Mouse (Mus musculus): ENCODE measurements around the gene Msmb. TPM values are rescaled to one million over a fixed set of nuclear protein-coding genes. Genes with fewer than 3 reads are reported as not detected.
"Not testable (repeated sequence)": the region's sequence is repeated elsewhere in the genome, so short reads cannot be mapped to it uniquely, and the experiment has no call there.

The Msmb gene
- total RNA-seq, 1 experiment from 2014 or later, result not detected

GRCm38 (mm10) chr14:32164173-32165051 lies 22.6 kb downstream of the Msmb start:
- no peak for ATAC-seq (replicated peaks in 1 of 2; ENCODE audit: insufficient read depth in 1 of 2, low FRiP score in 2 of 2, low TSS enrichment in 1 of 2, low read depth in 1 of 2, poor library complexity in 2 of 2, severe bottlenecking in 2 of 2)

- peak; percentile 75 to 85 for ATAC-seq (replicated peaks in 1 of 2; ENCODE audit: insufficient read depth in 1 of 2, low FRiP score in 2 of 2, low TSS enrichment in 1 of 2, low read depth in 1 of 2, poor library complexity in 2 of 2, severe bottlenecking in 2 of 2)
These were observed 23.6 kb downstream of the Msmb start for GRCm38 (mm10) chr14:32165278-32166061.

DNA sequence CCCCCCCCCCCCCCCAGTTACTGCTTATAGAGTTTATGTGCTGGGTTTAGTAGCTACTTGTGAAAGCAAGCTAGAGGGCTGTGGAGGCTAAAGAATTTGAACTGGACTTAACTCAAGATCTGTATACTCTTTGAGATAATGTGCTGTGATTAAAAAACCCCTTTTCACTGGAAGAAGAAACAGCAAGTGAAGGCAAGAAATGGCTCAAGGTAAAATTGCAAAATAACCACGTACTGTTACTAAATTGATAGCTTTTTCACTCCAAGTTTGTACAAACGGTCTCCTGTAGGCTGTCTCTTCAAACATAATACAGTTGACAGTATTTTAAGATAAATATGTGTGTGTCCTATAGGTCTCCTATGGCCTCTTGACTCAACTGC lies 24.2 kb downstream of the Msmb start:
- no peak for ATAC-seq (replicated peaks in 1 of 2; ENCODE audit: insufficient read depth in 1 of 2, low FRiP score in 2 of 2, low TSS enrichment in 1 of 2, low read depth in 1 of 2, poor library complexity in 2 of 2, severe bottlenecking in 2 of 2)

DNA sequence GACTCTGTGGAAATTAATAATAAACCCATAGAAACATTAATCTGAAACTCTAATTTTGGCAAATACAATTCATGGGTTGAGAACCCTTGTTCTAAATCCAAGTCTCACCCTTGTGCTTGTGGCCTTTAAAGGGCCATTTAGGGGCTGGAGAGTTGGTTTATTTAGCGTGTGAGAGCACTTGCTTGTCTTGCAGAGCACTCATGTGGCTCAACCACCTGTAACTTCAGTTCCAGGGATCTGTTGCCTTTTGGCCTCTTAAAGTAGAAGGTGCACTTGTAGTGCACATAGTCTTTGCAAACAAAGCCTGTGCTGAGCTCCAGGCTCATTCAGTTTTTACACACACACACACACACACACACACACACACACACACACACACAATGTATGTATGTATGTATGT lies 25.0 kb downstream of the Msmb start:
- ATAC-seq (replicated peaks in 1 of 2; ENCODE audit: insufficient read depth in 1 of 2, low FRiP score in 2 of 2, low TSS enrichment in 1 of 2, low read depth in 1 of 2, poor library complexity in 2 of 2, severe bottlenecking in 2 of 2), result no peak

DNA sequence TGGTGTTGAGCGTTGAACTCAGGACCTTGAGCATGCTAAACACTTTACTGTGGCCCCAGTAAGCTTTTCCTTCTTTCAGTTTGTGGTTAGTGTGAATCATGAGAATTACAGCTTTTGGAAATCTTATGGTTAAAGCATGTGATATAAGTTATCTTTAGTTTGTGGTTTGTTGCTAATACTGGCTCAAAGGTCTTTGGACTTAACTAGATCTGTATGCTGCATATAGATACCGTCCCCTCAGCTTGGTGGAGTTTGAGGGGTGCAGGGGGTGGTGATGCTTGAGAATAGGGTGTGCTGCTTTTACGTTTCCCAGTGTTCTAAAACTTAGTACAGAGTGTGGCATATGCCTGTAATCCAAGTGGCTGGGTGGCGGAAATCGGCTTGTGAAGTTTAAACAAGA lies 25.5 kb downstream of the Msmb start:
- ATAC-seq (replicated peaks in 1 of 2; ENCODE audit: insufficient read depth in 1 of 2, low FRiP score in 2 of 2, low TSS enrichment in 1 of 2, low read depth in 1 of 2, poor library complexity in 2 of 2, severe bottlenecking in 2 of 2), result no peak

DNA sequence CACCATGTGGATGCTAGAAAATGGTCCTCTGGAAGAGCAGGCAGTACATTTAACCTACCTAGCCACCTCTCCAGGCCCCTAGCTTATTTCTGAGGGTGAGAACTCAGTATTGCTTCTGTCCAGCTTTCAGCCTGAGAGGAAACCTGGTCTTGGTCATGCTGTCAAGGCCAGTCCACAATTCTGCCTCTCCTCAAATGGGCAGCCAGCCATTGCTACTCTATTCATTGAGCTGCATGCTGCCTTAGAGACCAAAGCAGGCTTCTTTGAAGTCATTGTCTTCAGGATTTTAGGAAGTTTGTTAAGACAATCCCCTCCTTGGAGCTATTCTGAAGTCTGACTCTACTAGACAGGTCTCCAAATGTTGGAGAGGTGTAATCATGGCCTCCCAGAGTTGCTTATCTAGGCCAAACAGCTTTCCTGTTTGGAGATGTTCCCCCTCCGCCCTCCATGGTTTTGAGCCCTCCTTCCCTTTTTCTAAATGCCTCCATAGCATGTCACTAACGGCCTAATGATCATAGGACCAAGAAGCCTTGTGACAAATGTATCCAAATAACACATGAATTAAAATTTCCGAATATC lies 26.9 kb downstream of the Msmb start:
- ATAC-seq (replicated peaks in 1 of 2; ENCODE audit: insufficient read depth in 1 of 2, low FRiP score in 2 of 2, low TSS enrichment in 1 of 2, low read depth in 1 of 2, poor library complexity in 2 of 2, severe bottlenecking in 2 of 2), result peak; percentile 46 to 57

- ATAC-seq (replicated peaks in 1 of 2; ENCODE audit: insufficient read depth in 1 of 2, low FRiP score in 2 of 2, low TSS enrichment in 1 of 2, low read depth in 1 of 2, poor library complexity in 2 of 2, severe bottlenecking in 2 of 2), result no peak
These were observed 28.3 kb downstream of the Msmb start for GRCm38 (mm10) chr14:32170137-32170536.

DNA sequence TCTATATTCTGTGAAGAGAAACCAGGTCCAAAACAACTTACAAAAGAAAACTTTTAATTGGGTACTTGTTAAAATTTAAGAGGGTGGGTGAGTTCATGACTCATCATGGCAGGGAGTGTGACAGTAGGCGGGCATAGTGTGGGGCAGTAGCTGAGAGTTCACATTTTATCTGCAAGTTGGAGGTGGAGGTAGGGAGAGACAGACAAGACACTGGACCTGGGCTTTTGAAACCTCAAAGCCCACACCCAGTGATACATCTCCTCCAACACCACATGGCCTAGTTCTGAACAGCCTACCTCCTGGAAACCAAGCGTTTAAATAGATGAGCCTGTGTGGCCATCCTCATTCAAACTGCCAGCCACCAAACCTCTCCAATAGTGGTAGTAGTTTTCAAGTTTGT lies 33.5 kb downstream of the Msmb start:
- no peak for ATAC-seq (replicated peaks in 1 of 2; ENCODE audit: insufficient read depth in 1 of 2, low FRiP score in 2 of 2, low TSS enrichment in 1 of 2, low read depth in 1 of 2, poor library complexity in 2 of 2, severe bottlenecking in 2 of 2)

- ATAC-seq (replicated peaks in 1 of 2; ENCODE audit: insufficient read depth in 1 of 2, low FRiP score in 2 of 2, low TSS enrichment in 1 of 2, low read depth in 1 of 2, poor library complexity in 2 of 2, severe bottlenecking in 2 of 2), result not testable (repeated sequence)
These were observed 34.8 kb downstream of the Msmb start for GRCm38 (mm10) chr14:32176590-32176989.

DNA sequence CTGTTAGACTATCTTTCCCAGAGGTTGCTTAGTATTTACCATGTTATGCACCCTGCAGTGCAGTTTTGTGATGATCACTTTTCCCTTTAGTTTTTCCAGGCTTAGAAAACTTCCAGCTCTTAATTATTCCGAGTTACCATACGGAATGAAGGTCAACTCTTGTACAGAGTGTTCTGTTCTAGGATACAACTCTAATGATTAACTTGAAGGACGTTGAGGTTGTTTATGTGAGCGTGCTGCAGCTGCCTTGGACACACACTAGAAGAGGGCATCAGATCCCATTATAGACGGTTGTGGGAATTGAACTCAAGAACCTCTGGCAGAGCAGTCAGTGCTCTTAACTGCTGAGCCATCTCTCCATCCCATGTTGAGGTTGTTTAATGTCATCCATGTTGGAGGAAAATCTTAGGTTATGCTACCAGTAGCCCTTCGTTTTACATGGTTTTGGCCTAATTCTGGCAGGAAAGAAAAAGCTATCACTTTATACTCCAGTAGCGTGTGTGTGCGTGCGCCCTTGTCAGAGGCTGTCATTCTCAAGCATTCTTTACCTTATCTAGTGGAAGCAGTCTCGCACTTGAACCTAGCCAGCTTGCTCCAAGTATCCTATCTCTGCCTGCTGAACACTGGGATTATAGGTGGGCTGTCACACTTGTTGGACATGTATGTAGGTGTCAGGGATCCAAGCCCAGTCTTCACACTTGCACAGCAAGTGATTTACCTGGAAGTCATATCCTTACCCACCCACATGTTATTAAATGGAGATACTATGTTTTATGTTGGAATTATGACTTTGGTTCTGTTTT lies 37.8 kb downstream of the Msmb start:
- ATAC-seq (replicated peaks in 1 of 2; ENCODE audit: insufficient read depth in 1 of 2, low FRiP score in 2 of 2, low TSS enrichment in 1 of 2, low read depth in 1 of 2, poor library complexity in 2 of 2, severe bottlenecking in 2 of 2), result no peak

DNA sequence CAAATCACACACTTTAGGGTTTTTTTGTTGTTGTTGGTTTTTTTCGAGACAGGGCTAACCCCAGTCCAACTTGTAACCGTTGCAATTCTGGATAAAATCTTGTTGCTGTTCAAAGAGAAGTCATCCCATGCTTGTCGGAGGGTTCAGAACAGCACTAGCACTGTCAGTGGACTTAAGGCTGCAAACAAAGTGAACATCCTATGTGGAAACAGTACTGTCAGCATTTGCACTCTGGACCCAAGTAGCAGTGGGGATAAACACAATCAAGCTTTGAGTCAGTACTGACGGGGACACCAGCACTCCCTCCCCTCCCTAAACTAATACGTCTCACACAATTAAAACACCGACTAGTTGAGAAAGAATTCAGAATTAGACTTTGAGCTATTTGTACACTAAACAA lies 39.0 kb downstream of the Msmb start:
- no peak for ATAC-seq (replicated peaks in 1 of 2; ENCODE audit: insufficient read depth in 1 of 2, low FRiP score in 2 of 2, low TSS enrichment in 1 of 2, low read depth in 1 of 2, poor library complexity in 2 of 2, severe bottlenecking in 2 of 2)

- no peak for ATAC-seq (replicated peaks in 1 of 2; ENCODE audit: insufficient read depth in 1 of 2, low FRiP score in 2 of 2, low TSS enrichment in 1 of 2, low read depth in 1 of 2, poor library complexity in 2 of 2, severe bottlenecking in 2 of 2)
These were observed 42.0 kb downstream of the Msmb start for GRCm38 (mm10) chr14:32183846-32184245.

DNA sequence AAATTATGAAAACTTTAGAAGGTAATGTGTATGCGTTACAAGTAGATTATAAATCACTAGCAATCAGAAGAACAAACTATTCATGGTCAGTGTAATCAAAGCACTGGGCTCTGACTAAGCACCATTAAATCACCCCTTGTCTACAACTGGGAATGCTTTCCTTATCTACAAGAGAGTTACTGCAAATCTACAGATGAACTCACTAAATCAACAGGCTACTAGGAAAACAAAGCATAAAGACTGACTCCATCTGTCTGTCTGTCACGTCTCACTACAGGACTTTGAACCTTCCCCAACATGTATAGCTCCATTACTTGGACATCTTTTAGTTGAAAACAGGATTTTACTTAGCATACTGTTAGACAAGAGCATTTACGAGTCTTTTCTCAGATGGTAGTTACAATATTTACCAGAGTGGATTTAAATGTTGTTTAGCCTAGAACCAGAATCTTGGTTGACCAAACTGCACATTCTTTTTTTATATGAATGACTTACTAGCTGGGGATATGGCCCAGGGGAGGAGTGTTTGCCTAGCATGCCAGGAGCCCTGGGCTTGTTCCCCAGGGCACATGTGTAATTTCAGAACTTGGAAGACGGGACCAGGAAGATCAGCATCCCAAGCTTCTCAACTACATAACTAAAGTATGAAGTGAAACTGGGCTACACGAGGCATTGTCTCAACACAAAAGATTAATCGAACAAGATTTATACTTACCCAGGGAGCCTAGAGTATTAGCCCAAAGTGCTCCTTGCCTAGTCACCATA lies 49.0 kb downstream of the Msmb start:
- no peak for ATAC-seq (replicated peaks in 1 of 2; ENCODE audit: insufficient read depth in 1 of 2, low FRiP score in 2 of 2, low TSS enrichment in 1 of 2, low read depth in 1 of 2, poor library complexity in 2 of 2, severe bottlenecking in 2 of 2)

DNA sequence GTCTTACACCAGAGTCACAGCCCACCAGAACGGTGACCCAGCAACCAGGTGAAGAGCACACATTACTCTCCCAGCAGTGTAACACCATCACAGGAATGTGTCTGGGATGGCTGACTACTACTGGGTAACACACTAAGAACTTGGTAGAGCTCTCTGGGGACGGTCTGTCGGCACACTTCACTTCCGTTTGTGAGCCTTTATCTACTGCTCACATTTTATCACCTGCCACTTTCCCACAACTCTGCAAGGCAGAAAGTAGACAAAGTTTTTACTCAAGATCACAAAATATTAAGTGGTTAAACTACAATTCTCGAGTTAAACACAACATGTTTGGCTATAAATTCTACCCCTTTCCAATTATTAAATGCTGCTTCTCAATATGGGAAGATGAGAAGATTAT lies 50.1 kb downstream of the Msmb start:
- no peak for ATAC-seq (replicated peaks in 1 of 2; ENCODE audit: insufficient read depth in 1 of 2, low FRiP score in 2 of 2, low TSS enrichment in 1 of 2, low read depth in 1 of 2, poor library complexity in 2 of 2, severe bottlenecking in 2 of 2)

DNA sequence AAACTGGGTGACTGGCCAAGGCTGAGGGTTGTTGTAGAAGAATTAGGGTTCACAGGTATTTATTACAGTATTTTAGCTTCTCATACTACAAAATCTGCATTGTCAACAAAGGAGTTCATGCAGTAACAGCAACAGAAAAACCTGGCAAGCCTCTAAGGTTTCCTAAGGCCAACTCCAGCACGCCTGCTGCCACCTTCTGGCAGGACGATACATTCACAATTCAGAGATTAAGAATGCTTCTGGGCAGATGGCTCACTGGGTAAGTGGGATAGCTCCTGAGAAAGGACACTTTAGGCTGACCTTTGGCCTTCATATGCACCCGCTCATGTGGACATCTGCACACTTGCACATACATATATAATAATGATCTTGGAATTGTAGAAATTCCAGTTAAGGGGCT lies 50.6 kb downstream of the Msmb start:
- ATAC-seq (replicated peaks in 1 of 2; ENCODE audit: insufficient read depth in 1 of 2, low FRiP score in 2 of 2, low TSS enrichment in 1 of 2, low read depth in 1 of 2, poor library complexity in 2 of 2, severe bottlenecking in 2 of 2), result peak; percentile 71 to 88

DNA sequence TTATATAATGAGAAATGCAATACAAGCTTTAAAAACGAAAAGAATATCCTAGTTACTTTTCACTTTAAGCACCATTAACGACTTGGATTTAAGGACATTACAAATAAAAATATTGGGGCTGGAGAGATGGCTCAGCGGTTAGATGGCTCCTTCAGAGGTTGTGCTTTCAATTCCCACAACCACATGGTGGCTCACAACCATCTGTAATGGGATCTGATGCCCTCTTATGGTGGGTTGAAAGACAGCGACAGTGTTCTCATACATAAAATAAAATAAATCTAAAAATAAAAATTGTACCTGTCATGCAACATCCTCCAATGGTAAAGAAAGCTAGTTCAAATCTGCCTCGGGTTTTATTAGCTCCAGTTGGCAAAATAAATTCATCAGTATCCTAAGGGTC lies 51.7 kb downstream of the Msmb start:
- not testable (repeated sequence) for ATAC-seq (replicated peaks in 1 of 2; ENCODE audit: insufficient read depth in 1 of 2, low FRiP score in 2 of 2, low TSS enrichment in 1 of 2, low read depth in 1 of 2, poor library complexity in 2 of 2, severe bottlenecking in 2 of 2)

DNA sequence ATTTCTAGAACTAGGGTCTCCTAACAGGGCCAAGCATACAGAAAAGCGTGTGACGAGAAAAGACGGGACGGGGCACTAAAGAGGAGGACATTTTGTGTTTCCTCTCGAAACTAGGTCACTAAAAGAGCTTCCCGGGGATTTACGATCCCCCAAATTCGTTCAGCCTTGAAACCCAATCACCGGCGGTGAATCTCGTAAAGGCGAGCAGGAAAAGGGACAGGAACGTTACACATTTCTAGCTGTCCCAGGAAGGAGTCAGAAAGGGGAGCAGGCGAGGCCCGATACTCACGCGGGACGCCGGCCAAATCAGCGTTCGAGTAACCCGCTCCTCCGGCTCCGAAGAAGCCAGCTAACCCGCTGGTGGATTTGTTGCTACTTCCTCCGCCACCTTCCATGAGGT lies 59.5 kb downstream of the Msmb start:
- ATAC-seq (replicated peaks in 1 of 2; ENCODE audit: insufficient read depth in 1 of 2, low FRiP score in 2 of 2, low TSS enrichment in 1 of 2, low read depth in 1 of 2, poor library complexity in 2 of 2, severe bottlenecking in 2 of 2), result no peak
